Mouse (Mus musculus): ENCODE results near the gene Zfhx2. TPM values are rescaled to one million over a fixed set of nuclear protein-coding genes. Genes with fewer than 3 reads are reported as not detected.

The Zfhx2 gene
- total RNA-seq, 2 experiments from 2014 or later = 0.75 to 3.1 TPM

Other genes starting within 250 kb of the Zfhx2 start
- gene Homez, start 221.4 kb downstream of the Zfhx2 start, total RNA-seq (2015) = 9.6 and 20.5 TPM in 2 replicates
- 10.0 and 15.0 TPM in 2 replicates for gene Homez, start 221.4 kb downstream of the Zfhx2 start, total RNA-seq (2017)
- 19.0 and 26.3 TPM in 2 replicates for gene Ppp1r3e, start 214.8 kb downstream of the Zfhx2 start, total RNA-seq (2015)
- 2.8 and 5.0 TPM in 2 replicates for gene Ppp1r3e, start 214.8 kb downstream of the Zfhx2 start, total RNA-seq (2017)
- gene Bcl2l2, start 208.9 kb downstream of the Zfhx2 start, total RNA-seq (2015) = 3.5 and 4.0 TPM in 2 replicates
- gene Bcl2l2, start 208.9 kb downstream of the Zfhx2 start, total RNA-seq (2017) = 7.2 and 9.5 TPM in 2 replicates
- not detected in 2 replicates for gene Gm20521, start 208.9 kb downstream of the Zfhx2 start, total RNA-seq (2015)
- 0.30 and 1.5 TPM in 2 replicates for gene Gm20521, start 208.9 kb downstream of the Zfhx2 start, total RNA-seq (2017)
- gene Pabpn1, start 199.8 kb downstream of the Zfhx2 start, total RNA-seq (2015) = 103 and 113 TPM in 2 replicates
- gene Pabpn1, start 199.8 kb downstream of the Zfhx2 start, total RNA-seq (2017) = 320 and 416 TPM in 2 replicates
- 1.3 and 3.0 TPM in 2 replicates for gene Slc22a17, start 179.2 kb downstream of the Zfhx2 start, total RNA-seq (2015)
- gene Slc22a17, start 179.2 kb downstream of the Zfhx2 start, total RNA-seq (2017) = 1.3 and 1.4 TPM in 2 replicates
- gene Efs, start 166.2 kb downstream of the Zfhx2 start, total RNA-seq (2015) = not detected in 2 replicates
- not detected in 2 replicates for gene Efs, start 166.2 kb downstream of the Zfhx2 start, total RNA-seq (2017)
- gene Il25, start 159.6 kb downstream of the Zfhx2 start, total RNA-seq (2015) = not detected in 2 replicates
- gene Il25, start 159.6 kb downstream of the Zfhx2 start, total RNA-seq (2017) = not detected in 2 replicates
- gene Cmtm5, start 156.1 kb downstream of the Zfhx2 start, total RNA-seq (2015) = not detected in 2 replicates
- not detected in 2 replicates for gene Cmtm5, start 156.1 kb downstream of the Zfhx2 start, total RNA-seq (2017)
- gene Myh6, start 125.4 kb downstream of the Zfhx2 start, total RNA-seq (2015) = not detected in 2 replicates
- gene Myh6, start 125.4 kb downstream of the Zfhx2 start, total RNA-seq (2017) = not detected in 2 replicates
- gene Gm17428, start 115.4 kb downstream of the Zfhx2 start, total RNA-seq (2015) = not detected in 2 replicates
- gene Gm17428, start 115.4 kb downstream of the Zfhx2 start, total RNA-seq (2017) = not detected in 2 replicates
- gene Myh7, start 97.7 kb downstream of the Zfhx2 start, total RNA-seq (2015) = not detected in 2 replicates
- gene Myh7, start 97.7 kb downstream of the Zfhx2 start, total RNA-seq (2017) = not detected in 2 replicates
- gene Ngdn, start 76.9 kb downstream of the Zfhx2 start, total RNA-seq (2015) = 57.0 and 72.1 TPM in 2 replicates
- 58.4 and 63.3 TPM in 2 replicates for gene Ngdn, start 76.9 kb downstream of the Zfhx2 start, total RNA-seq (2017)
- 7.3 and 7.7 TPM in 2 replicates for gene Thtpa, start 2.5 kb upstream of the Zfhx2 start, total RNA-seq (2015)
- gene Thtpa, start 2.5 kb upstream of the Zfhx2 start, total RNA-seq (2017) = 10.9 and 11.5 TPM in 2 replicates
- 31.3 and 52.7 TPM in 2 replicates for gene Ap1g2, start 14.3 kb upstream of the Zfhx2 start, total RNA-seq (2015)
- 17.4 and 18.3 TPM in 2 replicates for gene Ap1g2, start 14.3 kb upstream of the Zfhx2 start, total RNA-seq (2017)
- not detected in 2 replicates for gene Jph4, start 24.6 kb upstream of the Zfhx2 start, total RNA-seq (2015)
- not detected in 2 replicates for gene Jph4, start 24.6 kb upstream of the Zfhx2 start, total RNA-seq (2017)
- gene Dhrs2, start 129.7 kb upstream of the Zfhx2 start, total RNA-seq (2015) = not detected in 2 replicates
- gene Dhrs2, start 129.7 kb upstream of the Zfhx2 start, total RNA-seq (2017) = not detected in 2 replicates

Data from megakaryocyte progenitor cell, adult 5-6 weeks (primary cell).